Mouse (Mus musculus) midbrain, embryonic 10.5 days (tissue): ENCODE measurements at regions not wholly inside any gene's neighbourhood (a gene's known extent, or its start where the extent isn't known, plus 50 kb on each side); places are given as distances from the start of the nearest gene placed in this dataset.

Source experiments
- DNase-seq: peaks from one replicate; pipeline ENCODE4 v3.0.0-alpha.2; 2017; ENCODE audit warnings: low spot score
- H3K27ac ChIP-seq: fragments of 300-500 bp; sonication (generic); replicated peaks from 2 replicates; pipeline ENCODE4 v1.5.1; 2016; ENCODE audit warnings: mild to moderate bottlenecking
- H3K27me3 ChIP-seq: fragments of 300-500 bp; sonication (generic); 2 replicates; pipeline ENCODE4 v1.6.1; 2016; ENCODE audit warnings: low read depth, mild to moderate bottlenecking; ENCODE audit not compliant: poor library complexity, severe bottlenecking
- H3K36me3 ChIP-seq: fragments of 300-500 bp; sonication (generic); 2 replicates; pipeline ENCODE4 v1.6.1; 2016; ENCODE audit warnings: mild to moderate bottlenecking, moderate library complexity
- H3K4me1 ChIP-seq: fragments of 300-500 bp; sonication (generic); 2 replicates; pipeline ENCODE4 v1.6.1; 2016
- H3K4me3 ChIP-seq: fragments of 300-500 bp; sonication (generic); 2 replicates; pipeline ENCODE4 v1.5.1; 2016; ENCODE audit warnings: mild to moderate bottlenecking, moderate library complexity
- H3K9me3 ChIP-seq: fragments of 300-500 bp; sonication (generic); replicated peaks from 2 replicates; pipeline ENCODE4 v1.6.1; 2016; ENCODE audit warnings: mild to moderate bottlenecking
- WGBS: fragments of 180-500 bp; shearing (Covaris S2); methylation state at CpG from one replicate; pipeline ENCODE4 v1.1.7; 2016; 5-methylcytosine and 5-hydroxymethylcytosine counted together

DNA sequence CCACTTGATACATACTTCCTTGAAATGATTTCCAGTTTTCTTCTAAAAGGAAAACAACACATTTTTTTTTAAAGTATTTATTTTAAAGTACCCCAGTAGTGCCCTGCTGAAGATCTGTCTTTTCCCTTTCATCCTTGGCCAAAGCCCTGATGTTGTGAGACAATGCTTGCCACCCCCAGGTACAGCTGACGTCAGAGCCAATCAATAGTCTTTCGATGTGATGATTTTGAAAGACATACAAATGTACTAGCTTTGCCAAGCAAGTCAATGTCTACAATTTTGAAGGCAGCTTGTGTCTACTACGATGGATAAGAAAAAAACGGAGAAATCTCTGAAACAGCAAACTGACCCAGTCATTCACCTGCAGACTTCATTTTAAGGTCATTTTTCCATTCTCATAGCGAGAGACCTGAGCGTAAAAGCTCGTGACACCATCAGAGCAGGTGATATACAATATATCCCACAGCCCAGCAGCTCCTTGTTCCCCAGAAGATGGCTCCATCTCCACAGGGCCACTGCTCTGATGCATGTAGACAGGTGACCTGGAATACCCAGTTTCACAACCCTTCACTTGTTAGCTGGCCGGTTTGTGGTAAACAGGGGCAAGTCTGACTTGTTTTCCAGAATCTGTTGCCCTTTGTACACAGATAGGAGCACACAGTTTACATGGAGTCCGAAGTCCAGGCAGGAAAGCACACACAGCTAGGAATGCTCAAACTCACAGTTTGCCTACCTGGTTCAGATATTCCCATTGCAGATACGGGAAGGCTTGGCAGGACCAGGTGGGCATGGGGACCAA, 129.0 kb downstream of the Irs2 start:
- H3K4me1 ChIP-seq: peaks cover 18% of the 10 kb centered on the region
- no peaks in the 10 kb centered on the region for H3K9me3 ChIP-seq
- H3K27ac ChIP-seq: no peak overlapping the region
- H3K27me3 ChIP-seq: peaks cover 19% of the 10 kb centered on the region; the same call in 1 of the 2 replicates
- no peaks in the 10 kb centered on the region for H3K36me3 ChIP-seq
- H3K4me3 ChIP-seq: no peak overlapping the region
- no peak for DNase-seq
- 89% methylated on average over 10 of the region's 10 CpGs for WGBS

- Histone ChIP-seq H3K27ac (no peak overlapping the region), H3K9me3 (no peaks in the 10 kb centered on the region), H3K27me3 (peaks cover 20% of the 10 kb centered on the region; the same call in 1 of the 2 replicates), H3K36me3 (no peaks in the 10 kb centered on the region), H3K4me3 (no peak overlapping the region), H3K4me1 (peaks cover 18% of the 10 kb centered on the region)
- WGBS: 87% methylated on average over 4 of the region's 4 CpGs
- DNase-seq: no peak
These were observed 129.9 kb downstream of the Irs2 start for GRCm38 (mm10) chr8:10878371-10878770.

DNA sequence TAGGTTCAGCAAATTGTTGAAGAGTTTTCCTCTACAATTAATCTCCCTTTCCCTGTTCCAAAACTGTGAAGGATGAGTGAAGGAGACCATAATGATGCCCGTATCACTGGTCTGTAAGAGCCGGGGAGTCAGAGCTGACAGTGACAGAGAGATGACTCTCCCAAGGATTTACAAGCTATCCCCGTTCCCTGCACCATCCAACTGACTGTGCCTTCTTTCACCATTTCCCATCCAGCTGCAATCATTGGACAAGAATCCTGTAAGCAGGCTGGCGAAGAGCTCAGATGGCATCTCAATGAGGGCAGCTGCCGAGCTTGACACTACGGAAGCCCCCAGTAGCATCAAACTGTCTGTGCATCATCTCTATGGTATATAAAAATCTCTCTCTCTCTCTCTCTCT, 133.1 kb downstream of the Irs2 start:
- WGBS: 82% methylated on average over 6 of the region's 6 CpGs
- Histone ChIP-seq H3K9me3 (no peaks in the 10 kb centered on the region), H3K4me3 (no peak overlapping the region), H3K27me3 (peaks cover 12% of the 10 kb centered on the region; the same call in 1 of the 2 replicates), H3K4me1 (peaks cover 22% of the 10 kb centered on the region), H3K36me3 (no peaks in the 10 kb centered on the region), H3K27ac (no peak overlapping the region)
- no peak for DNase-seq

DNA sequence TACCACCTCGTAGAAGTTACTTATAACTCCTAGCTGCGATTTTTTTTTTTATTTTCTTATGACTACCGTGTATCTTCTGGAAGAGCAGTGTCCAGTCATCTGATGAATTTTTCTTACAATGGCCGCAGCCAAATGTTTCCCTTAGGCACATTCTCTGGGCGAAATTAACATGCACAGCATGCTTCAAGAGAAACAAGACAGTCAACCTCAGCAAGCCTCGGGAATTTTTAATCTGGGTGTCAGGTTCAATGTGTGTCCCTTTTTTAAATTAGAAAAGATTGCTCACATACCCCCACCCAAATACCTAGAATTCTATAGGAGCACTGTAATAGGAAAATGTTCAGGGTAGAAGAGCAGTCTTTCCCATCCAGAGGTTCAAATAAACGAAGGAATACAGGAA, 136.8 kb downstream of the Irs2 start:
- 73% methylated on average over 7 of the region's 7 CpGs for WGBS
- DNase-seq: no peak
- Histone ChIP-seq H3K27me3 (0 out of 2 replicates have a peak, but pooled peaks cover 6% of the 10 kb centered on the region), H3K27ac (no peak overlapping the region), H3K4me3 (no peak overlapping the region), H3K9me3 (no peaks in the 10 kb centered on the region), H3K4me1 (peaks cover 19% of the 10 kb centered on the region; the same call in 1 of the 2 replicates), H3K36me3 (no peaks in the 10 kb centered on the region)

- DNase-seq: no peak
- Histone ChIP-seq H3K27me3 (0 out of 2 replicates have a peak, but pooled peaks cover 6% of the 10 kb centered on the region), H3K9me3 (no peaks in the 10 kb centered on the region), H3K4me3 (no peak overlapping the region), H3K4me1 (peaks cover 27% of the 10 kb centered on the region), H3K36me3 (no peaks in the 10 kb centered on the region), H3K27ac (no peak overlapping the region)
- 85% methylated on average over 13 of the region's 13 CpGs for WGBS
These were observed 137.7 kb downstream of the Irs2 start for GRCm38 (mm10) chr8:10870423-10871055.

GRCm38 (mm10) chr8:10869866-10870265, 138.4 kb downstream of the Irs2 start:
- H3K4me1 ChIP-seq: peaks cover 34% of the 10 kb centered on the region
- 0 out of 2 replicates have a peak, but pooled peaks cover 6% of the 10 kb centered on the region for H3K27me3 ChIP-seq
- no peaks in the 10 kb centered on the region for H3K9me3 ChIP-seq
- H3K4me3 ChIP-seq: no peak overlapping the region
- no peaks in the 10 kb centered on the region for H3K36me3 ChIP-seq
- WGBS: 88% methylated on average over 10 of the region's 10 CpGs
- DNase-seq: no peak
- no peak overlapping the region for H3K27ac ChIP-seq

- no peaks in the 10 kb centered on the region for H3K9me3 ChIP-seq
- 82% methylated on average over 7 of the region's 7 CpGs for WGBS
- no peak for DNase-seq
- H3K4me3 ChIP-seq: no peak overlapping the region
- peaks cover 40% of the 10 kb centered on the region for H3K4me1 ChIP-seq
- peaks cover 11% of the 10 kb centered on the region for H3K27me3 ChIP-seq
- H3K36me3 ChIP-seq: no peaks in the 10 kb centered on the region
- H3K27ac ChIP-seq: no peak overlapping the region
These were observed 141.4 kb downstream of the Irs2 start for GRCm38 (mm10) chr8:10866696-10867395.

DNA sequence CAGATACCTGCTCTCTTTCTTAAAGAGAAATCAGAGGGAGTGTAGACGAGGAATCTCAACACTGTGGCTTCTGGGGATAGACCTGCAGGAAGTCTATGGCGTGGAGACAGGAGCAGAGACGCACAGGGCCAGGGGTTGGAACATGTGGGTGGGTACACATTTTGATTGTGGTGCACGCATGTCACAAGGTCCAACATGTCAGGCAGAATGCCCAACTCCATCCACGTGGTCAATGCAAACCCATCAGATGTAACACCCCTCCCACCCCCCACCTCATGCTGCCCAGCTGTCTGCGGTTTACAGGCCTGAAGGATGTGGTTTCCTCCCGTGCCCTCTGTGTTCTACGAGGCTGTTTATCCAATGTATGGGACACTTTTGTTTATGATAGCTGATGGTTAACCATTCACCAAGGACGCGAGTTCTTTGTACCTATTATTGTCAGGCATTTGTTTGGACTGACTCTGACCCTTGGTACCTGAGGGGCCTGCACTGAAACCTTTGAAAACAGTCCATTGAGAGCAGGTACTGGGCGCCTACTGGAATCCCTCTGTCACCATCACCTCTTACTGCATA, 142.2 kb downstream of the Irs2 start:
- Histone ChIP-seq H3K9me3 (no peaks in the 10 kb centered on the region), H3K4me3 (no peak overlapping the region), H3K4me1 (peaks cover 32% of the 10 kb centered on the region), H3K36me3 (no peaks in the 10 kb centered on the region), H3K27ac (peak overlapping the region; percentile 64), H3K27me3 (peaks cover 12% of the 10 kb centered on the region)
- DNase-seq: no peak
- 78% methylated on average over 11 of the region's 11 CpGs for WGBS

GRCm38 (mm10) chr8:10865415-10865821, 142.8 kb downstream of the Irs2 start:
- 37% methylated on average over 8 of the region's 8 CpGs for WGBS

GRCm38 (mm10) chr8:10862442-10862841, 145.8 kb downstream of the Irs2 start:
- Histone ChIP-seq H3K4me1 (peaks cover 33% of the 10 kb centered on the region), H3K9me3 (no peaks in the 10 kb centered on the region), H3K27me3 (peaks cover 9% of the 10 kb centered on the region), H3K4me3 (no peak overlapping the region), H3K36me3 (no peaks in the 10 kb centered on the region), H3K27ac (no peak overlapping the region)
- WGBS: 91% methylated on average over 13 of the region's 13 CpGs
- DNase-seq: no peak

More at GRCm38 (mm10) chr8:10865415-10865821, 142.8 kb downstream of the Irs2 start:
- H3K4me3 ChIP-seq: no peak overlapping the region
- H3K4me1 ChIP-seq: peaks cover 29% of the 10 kb centered on the region
- no peaks in the 10 kb centered on the region for H3K36me3 ChIP-seq
- H3K9me3 ChIP-seq: no peaks in the 10 kb centered on the region
- peaks cover 12% of the 10 kb centered on the region for H3K27me3 ChIP-seq
- H3K27ac ChIP-seq: peak overlapping the region; percentile 64
- DNase-seq: peak; percentile 26

GRCm38 (mm10) chr8:10860810-10861209, 147.4 kb downstream of the Irs2 start:
- 88% methylated on average over 4 of the region's 4 CpGs for WGBS
- no peak overlapping the region for H3K4me3 ChIP-seq
- no peak for DNase-seq
- H3K36me3 ChIP-seq: no peaks in the 10 kb centered on the region
- H3K27me3 ChIP-seq: peaks cover 12% of the 10 kb centered on the region
- H3K4me1 ChIP-seq: peaks cover 32% of the 10 kb centered on the region
- no peak overlapping the region for H3K27ac ChIP-seq
- H3K9me3 ChIP-seq: no peaks in the 10 kb centered on the region

DNA sequence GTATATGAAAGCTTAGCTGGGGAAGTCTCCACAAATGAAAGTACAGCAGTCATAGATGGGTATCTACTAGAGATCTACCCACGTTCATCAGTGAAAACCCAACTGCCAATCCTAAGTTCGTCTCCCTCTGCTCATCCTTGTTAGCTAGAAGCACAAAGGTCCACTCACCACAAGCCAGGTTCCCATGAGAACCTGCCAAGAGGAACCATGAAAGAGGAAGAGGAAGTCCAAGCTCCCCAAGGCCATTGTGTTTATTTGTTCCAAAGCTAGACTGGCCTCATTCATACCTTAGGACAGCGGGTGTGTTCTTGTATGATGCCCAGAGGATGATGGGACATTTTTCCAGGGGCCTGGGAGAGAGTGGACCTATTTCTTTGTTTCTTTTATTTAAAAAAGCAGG, 150.4 kb downstream of the Irs2 start:
- Histone ChIP-seq H3K4me1 (peaks cover 25% of the 10 kb centered on the region), H3K4me3 (no peak overlapping the region), H3K9me3 (no peaks in the 10 kb centered on the region), H3K27me3 (peaks cover 12% of the 10 kb centered on the region), H3K36me3 (no peaks in the 10 kb centered on the region), H3K27ac (no peak overlapping the region)
- WGBS: 95% methylated on average over 3 of the region's 3 CpGs
- DNase-seq: no peak
